Mouse (Mus musculus) midbrain, embryonic 15.5 days (tissue): ENCODE results near the gene Ccdc158. TPM values are rescaled to one million over a fixed set of nuclear protein-coding genes. Genes with fewer than 3 reads are reported as not detected.

Experiments
- ATAC-seq: fragments of 200-750 bp; cut with Nextera tagmentation; replicated peaks from 2 replicates; pipeline ENCODE4 v1.8.0; 2017; ENCODE audit warnings: moderate TSS enrichment
- H3K27ac ChIP-seq: fragments of 300-500 bp; sonication (generic); 2 replicates; pipeline ENCODE4 v1.5.1; 2015; ENCODE audit warnings: mild to moderate bottlenecking, inconsistent platforms
- H3K27me3 ChIP-seq: fragments of 300-500 bp; sonication (generic); replicated peaks from 2 replicates; pipeline ENCODE4 v1.6.1; 2015; ENCODE audit warnings: inconsistent platforms
- H3K36me3 ChIP-seq: fragments of 300-500 bp; sonication (generic); replicated peaks from 2 replicates; pipeline ENCODE4 v1.6.1; 2015; ENCODE audit warnings: inconsistent platforms
- H3K4me1 ChIP-seq: fragments of 300-500 bp; sonication (generic); 2 replicates; pipeline ENCODE4 v1.6.1; 2015; ENCODE audit warnings: inconsistent platforms
- H3K4me2 ChIP-seq: fragments of 300-500 bp; sonication (generic); 2 replicates; pipeline ENCODE4 v1.6.1; 2015; ENCODE audit warnings: inconsistent platforms, mild to moderate bottlenecking, moderate library complexity
- H3K4me3 ChIP-seq: fragments of 300-500 bp; sonication (generic); 2 replicates; pipeline ENCODE4 v1.5.1; 2015; ENCODE audit warnings: mild to moderate bottlenecking, inconsistent platforms
- H3K9ac ChIP-seq: fragments of 300-500 bp; sonication (generic); 2 replicates; pipeline ENCODE4 v1.6.1; 2015; ENCODE audit warnings: mild to moderate bottlenecking, inconsistent platforms
- H3K9me3 ChIP-seq: fragments of 300-500 bp; sonication (generic); 2 replicates; pipeline ENCODE4 v1.6.1; 2016; ENCODE audit warnings: inconsistent platforms
- WGBS: fragments of 180-500 bp; shearing (Covaris S2); methylation state at CpG from one replicate; pipeline ENCODE4 v1.1.7; 2015; ENCODE audit warnings: mixed read lengths; 5-methylcytosine and 5-hydroxymethylcytosine counted together
- polyA plus RNA-seq: library from polyadenylated mRNA; unstranded; fragments of >200 nt; fragmentation: Nextera tagmentation; extraction: Ambion mirVana; gene quantifications from 2 replicates; pipeline ENCODE4 v1.2.1, GENCODE M21; 2015

Ccdc158 gene
- polyA plus RNA-seq: 0.37 and 0.55 TPM in 2 replicates

DNA sequence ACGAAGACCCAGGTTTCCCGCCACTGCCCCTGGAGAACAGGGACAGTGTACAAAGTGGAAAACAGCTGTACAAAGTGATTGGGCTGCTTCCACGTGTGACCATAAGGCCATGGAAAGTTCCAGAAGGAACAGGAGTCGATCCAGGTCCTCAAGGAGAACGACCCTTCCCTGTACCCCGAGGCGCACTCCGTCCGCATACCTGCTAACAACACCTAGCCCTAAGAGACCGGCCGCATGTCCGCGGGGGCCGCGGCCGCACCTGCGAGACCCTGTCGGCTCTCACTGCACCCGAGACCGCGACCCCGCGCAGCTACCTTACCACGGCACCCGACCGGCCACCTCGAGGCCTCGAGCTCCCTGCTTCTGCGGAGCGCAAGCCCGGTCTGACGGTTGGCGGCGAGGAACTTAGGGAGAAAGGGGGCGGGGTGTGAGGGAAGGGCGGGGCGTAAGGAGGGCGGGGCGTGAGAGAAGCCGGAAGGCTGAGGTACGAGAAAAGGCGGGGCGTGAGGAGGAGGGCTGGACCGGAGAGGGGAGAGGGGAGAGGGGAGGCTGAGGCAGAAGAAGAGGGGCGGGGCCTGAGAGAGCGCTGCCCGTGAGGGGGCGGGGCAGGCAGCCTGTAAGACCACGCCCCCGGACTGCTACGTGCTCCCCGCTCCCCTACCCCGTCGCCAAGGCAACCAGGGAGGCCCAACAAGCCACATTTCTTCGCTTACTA, at the start of gene Ccdc158:
Gene Ccdc158 (minus strand): TSS at position 413 of the 715 bp plus-strand sequence.
- peak; percentile 94 for ATAC-seq
- Histone ChIP-seq H3K27me3 (no peaks in the 10 kb centered on the region), H3K27ac (no peak within 1 kb of the TSS), H3K4me2 (peak within 1 kb of the TSS; percentile 85), H3K4me3 (peak within 1 kb of the TSS; percentile 52), H3K36me3 (no peaks in the 10 kb centered on the region), H3K9me3 (no peaks in the 10 kb centered on the region), H3K9ac (peak within 1 kb of the TSS; percentile 37; the same call in 1 of the 2 replicates), H3K4me1 (peaks cover 10% of the 10 kb centered on the region)
- 12% methylated on average over 49 of the region's 55 CpGs for WGBS

GRCm38 (mm10) chr5:92721610-92722009, 46.5 kb upstream of the Ccdc158 start:
- Histone ChIP-seq H3K4me1 (no peaks in the 10 kb centered on the region), H3K27me3 (no peaks in the 10 kb centered on the region), H3K36me3 (no peaks in the 10 kb centered on the region), H3K4me2 (no peak overlapping the region), H3K4me3 (no peak overlapping the region), H3K9ac (no peak overlapping the region), H3K27ac (no peak overlapping the region), H3K9me3 (no peaks in the 10 kb centered on the region)
- 96% methylated on average over 8 of the region's 8 CpGs for WGBS
- ATAC-seq: no peak

GRCm38 (mm10) chr5:92718856-92719255, 43.8 kb upstream of the Ccdc158 start:
- Histone ChIP-seq H3K9me3 (no peaks in the 10 kb centered on the region), H3K27me3 (no peaks in the 10 kb centered on the region), H3K36me3 (no peaks in the 10 kb centered on the region), H3K27ac (no peak overlapping the region), H3K4me1 (no peaks in the 10 kb centered on the region), H3K4me3 (no peak overlapping the region), H3K9ac (no peak overlapping the region), H3K4me2 (no peak overlapping the region)
- 82% methylated on average over 3 of the region's 3 CpGs for WGBS
- ATAC-seq: no peak

- Histone ChIP-seq H3K4me2 (no peak overlapping the region), H3K27ac (no peak overlapping the region), H3K9me3 (no peaks in the 10 kb centered on the region), H3K4me1 (no peaks in the 10 kb centered on the region), H3K27me3 (no peaks in the 10 kb centered on the region), H3K36me3 (no peaks in the 10 kb centered on the region), H3K9ac (no peak overlapping the region), H3K4me3 (no peak overlapping the region)
- WGBS: 83% methylated on average over 3 of the region's 3 CpGs
- ATAC-seq: no peak
These were observed 42.7 kb upstream of the Ccdc158 start for GRCm38 (mm10) chr5:92717666-92718360.

GRCm38 (mm10) chr5:92715890-92716289, 40.8 kb upstream of the Ccdc158 start:
- H3K9me3 ChIP-seq: no peaks in the 10 kb centered on the region
- 83% methylated on average over 2 of the region's 2 CpGs for WGBS
- H3K4me3 ChIP-seq: no peak overlapping the region
- ATAC-seq: no peak
- H3K4me1 ChIP-seq: no peaks in the 10 kb centered on the region
- no peaks in the 10 kb centered on the region for H3K36me3 ChIP-seq
- H3K4me2 ChIP-seq: no peak overlapping the region
- no peak overlapping the region for H3K9ac ChIP-seq
- H3K27ac ChIP-seq: no peak overlapping the region
- H3K27me3 ChIP-seq: no peaks in the 10 kb centered on the region

DNA sequence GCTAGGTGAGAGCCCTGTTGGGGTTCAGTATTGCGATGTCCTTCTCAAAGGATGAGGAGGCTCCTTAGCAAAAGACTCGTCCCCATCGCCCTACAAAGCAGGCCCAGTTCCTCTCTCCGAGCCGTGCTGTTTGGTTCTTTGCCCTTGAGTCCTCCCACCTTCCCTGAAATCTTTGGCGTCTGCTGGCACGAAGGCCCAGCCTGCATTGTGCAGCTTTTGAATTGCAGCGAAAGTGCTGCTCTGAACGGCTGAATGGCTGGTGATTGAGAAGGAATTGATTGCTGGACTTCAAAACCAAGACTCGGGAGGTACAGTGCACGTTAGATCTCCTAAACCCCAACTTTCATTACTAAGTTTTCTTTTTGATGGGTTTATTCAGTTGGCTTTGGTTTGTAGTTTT, 40.2 kb upstream of the Ccdc158 start:
- Histone ChIP-seq H3K27ac (no peak overlapping the region), H3K9ac (no peak overlapping the region), H3K4me3 (no peak overlapping the region), H3K27me3 (no peaks in the 10 kb centered on the region), H3K36me3 (no peaks in the 10 kb centered on the region), H3K9me3 (no peaks in the 10 kb centered on the region), H3K4me1 (no peaks in the 10 kb centered on the region), H3K4me2 (no peak overlapping the region)
- no peak for ATAC-seq
- WGBS: 46% methylated on average over 11 of the region's 11 CpGs

- 96% methylated on average over 2 of the region's 2 CpGs for WGBS
These were observed 39.8 kb upstream of the Ccdc158 start for GRCm38 (mm10) chr5:92714886-92715285.

DNA sequence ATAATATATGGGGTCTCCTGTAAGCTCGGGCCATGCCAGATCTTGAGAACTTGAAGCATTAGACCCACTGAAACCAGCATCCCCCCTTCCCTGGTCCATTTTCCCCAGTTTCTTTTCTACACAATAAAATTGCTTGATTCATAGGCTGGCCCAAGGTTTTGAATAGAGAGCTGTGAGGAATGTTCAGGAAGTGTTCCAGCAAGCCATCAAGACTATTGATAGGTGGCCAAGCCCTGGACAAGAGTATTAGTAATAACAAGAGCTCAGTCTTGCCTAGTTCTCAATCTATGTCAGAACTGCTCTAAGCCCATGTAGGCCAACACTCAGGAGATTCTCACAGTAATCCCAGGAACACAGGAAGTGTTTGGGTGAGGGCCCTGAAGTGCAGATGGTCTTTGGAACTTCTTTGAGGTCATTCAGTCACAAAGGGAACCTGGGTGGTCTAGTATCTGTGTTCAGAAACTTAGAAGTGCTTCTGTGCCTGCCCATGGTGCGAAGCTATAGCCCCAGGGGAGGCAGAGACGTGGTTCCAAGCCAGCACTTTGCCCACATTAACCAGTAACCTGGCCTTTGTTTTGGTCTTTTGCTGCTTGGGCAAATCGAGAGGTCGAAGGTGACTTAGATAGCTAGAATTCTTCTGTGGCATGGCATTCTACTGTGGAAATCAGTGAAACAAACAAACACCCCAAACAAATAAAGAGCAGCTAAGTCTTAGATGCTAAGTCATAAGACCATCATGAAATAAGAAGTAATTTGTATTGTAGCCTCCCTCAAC, 37.7 kb upstream of the Ccdc158 start:
- Histone ChIP-seq H3K27ac (no peak overlapping the region), H3K4me2 (no peak overlapping the region), H3K4me1 (peaks cover 5% of the 10 kb centered on the region; the same call in 1 of the 2 replicates), H3K4me3 (no peak overlapping the region), H3K36me3 (no peaks in the 10 kb centered on the region), H3K9ac (no peak overlapping the region), H3K9me3 (no peaks in the 10 kb centered on the region), H3K27me3 (no peaks in the 10 kb centered on the region)
- ATAC-seq: no peak
- 80% methylated on average over 5 of the region's 5 CpGs for WGBS

More at GRCm38 (mm10) chr5:92714886-92715285, 39.8 kb upstream of the Ccdc158 start:
- H3K27ac ChIP-seq: no peak overlapping the region
- H3K36me3 ChIP-seq: no peaks in the 10 kb centered on the region
- H3K4me3 ChIP-seq: no peak overlapping the region
- no peaks in the 10 kb centered on the region for H3K9me3 ChIP-seq
- no peaks in the 10 kb centered on the region for H3K27me3 ChIP-seq
- H3K4me1 ChIP-seq: no peaks in the 10 kb centered on the region
- H3K9ac ChIP-seq: no peak overlapping the region
- H3K4me2 ChIP-seq: no peak overlapping the region
- no peak for ATAC-seq

- no peak for ATAC-seq
These were observed 36.7 kb upstream of the Ccdc158 start for GRCm38 (mm10) chr5:92711666-92712290.

GRCm38 (mm10) chr5:92710779-92711178, 35.7 kb upstream of the Ccdc158 start:
- 77% methylated on average over 8 of the region's 8 CpGs for WGBS
- no peak for ATAC-seq
- no peaks in the 10 kb centered on the region for H3K36me3 ChIP-seq
- H3K9ac ChIP-seq: no peak overlapping the region
- no peaks in the 10 kb centered on the region for H3K27me3 ChIP-seq
- no peak overlapping the region for H3K27ac ChIP-seq
- H3K4me1 ChIP-seq: peaks cover 6% of the 10 kb centered on the region; the same call in 1 of the 2 replicates
- H3K9me3 ChIP-seq: no peaks in the 10 kb centered on the region
- H3K4me3 ChIP-seq: no peak overlapping the region
- H3K4me2 ChIP-seq: no peak overlapping the region

More at GRCm38 (mm10) chr5:92711666-92712290, 36.7 kb upstream of the Ccdc158 start:
- H3K36me3 ChIP-seq: no peaks in the 10 kb centered on the region
- no peaks in the 10 kb centered on the region for H3K27me3 ChIP-seq
- 73% methylated on average over 5 of the region's 5 CpGs for WGBS
- H3K9me3 ChIP-seq: no peaks in the 10 kb centered on the region
- H3K4me1 ChIP-seq: peaks cover 6% of the 10 kb centered on the region; the same call in 1 of the 2 replicates
- H3K27ac ChIP-seq: no peak overlapping the region
- H3K9ac ChIP-seq: no peak overlapping the region
- no peak overlapping the region for H3K4me3 ChIP-seq
- H3K4me2 ChIP-seq: no peak overlapping the region

DNA sequence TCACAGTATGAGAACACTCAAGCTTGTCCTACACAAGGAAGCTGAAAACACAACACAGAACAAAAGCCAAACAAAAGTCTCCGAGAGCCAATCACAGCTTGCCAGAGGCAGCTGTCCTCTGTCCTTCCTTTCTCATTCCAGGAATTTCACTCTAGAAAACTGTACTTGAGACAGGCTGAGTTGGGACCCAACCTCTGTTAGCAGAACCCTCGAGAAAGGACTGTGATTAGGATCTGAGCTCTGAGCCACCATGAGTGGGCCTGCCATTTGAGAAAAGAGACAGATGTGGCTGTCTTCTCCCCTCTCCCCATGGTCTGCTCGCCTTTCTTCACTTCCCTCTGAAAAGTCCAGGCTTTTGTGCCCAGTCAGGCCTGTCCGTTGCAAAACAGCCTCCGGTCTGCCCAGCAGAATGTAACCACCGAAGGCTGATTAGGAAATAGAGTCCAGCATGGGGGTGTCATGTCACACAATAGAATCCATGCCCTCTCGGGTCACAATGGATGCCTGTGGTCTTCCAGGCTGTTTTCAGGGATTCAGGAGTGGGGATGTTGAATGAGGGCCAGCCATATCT, 32.9 kb upstream of the Ccdc158 start:
- Histone ChIP-seq H3K27ac (no peak overlapping the region), H3K36me3 (no peaks in the 10 kb centered on the region), H3K4me1 (peaks cover 6% of the 10 kb centered on the region; the same call in 1 of the 2 replicates), H3K4me3 (no peak overlapping the region), H3K9me3 (no peaks in the 10 kb centered on the region), H3K9ac (no peak overlapping the region), H3K27me3 (no peaks in the 10 kb centered on the region), H3K4me2 (no peak overlapping the region)
- no peak for ATAC-seq
- whole genome bisulfite sequencing: 15% methylated on average over 7 of the region's 7 CpGs
